Mouse (Mus musculus) bone marrow, adult 2 months (tissue): ENCODE measurements around the gene Elavl2.

Experiments
- CTCF ChIP-seq: fragments of 200-500 bp; IDR thresholded peaks from 2 replicates; pipeline ENCODE4 v1.5.1; 2011; ENCODE audit warnings: low read length, control low read depth; ENCODE audit not compliant: control insufficient read depth, insufficient read depth
- POLR2A ChIP-seq: fragments of 200-500 bp; IDR thresholded peaks from 2 replicates; pipeline ENCODE4 v1.6.1; 2011; ENCODE audit warnings: low read depth, mild to moderate bottlenecking, control low read depth, low read length, borderline replicate concordance; ENCODE audit not compliant: control insufficient read depth

- TF ChIP-seq CTCF (no peak), POLR2A (no peak)
These were observed 38.1 kb downstream of the Elavl2 start for GRCm38 (mm10) chr4:91362520-91362919.
